Mouse (Mus musculus) small intestine, adult 2 months (tissue): ENCODE data around the gene AI661453.

ENCODE experiments used
- CTCF ChIP-seq: fragments of 200-500 bp; IDR thresholded peaks from 2 replicates; pipeline ENCODE4 v1.5.1; 2012; ENCODE audit warnings: low read depth, mild to moderate bottlenecking, control low read depth, inconsistent platforms, low read length, moderate library complexity, mixed read lengths; ENCODE audit not compliant: insufficient replicate concordance, insufficient read length; ENCODE audit errors: extremely low read depth
- POLR2A ChIP-seq: fragments of 200-500 bp; IDR thresholded peaks from 2 replicates; pipeline ENCODE4 v1.6.1; 2012; ENCODE audit warnings: low read depth, mild to moderate bottlenecking, control low read depth, inconsistent platforms, low read length, moderate library complexity

GRCm38 (mm10) chr17:47509031-47509705, 72.8 kb downstream of the AI661453 start:
- TF ChIP-seq POLR2A (no peak), CTCF (no peak)
